Mouse (Mus musculus) neural tube, embryonic 12.5 days (tissue): ENCODE data around the gene Sema5a. TPM values are rescaled to one million over a fixed set of nuclear protein-coding genes. Genes with fewer than 3 reads are reported as not detected.
A peak's percentile ranks its signal among the peaks of the same experiment; 100 is the strongest.

Experiments used
- ATAC-seq: fragments of 200-750 bp; cut with Nextera tagmentation; 2 replicates; pipeline ENCODE4 v1.8.0; 2017; ENCODE audit warnings: low read depth, mild to moderate bottlenecking, moderate TSS enrichment, moderate library complexity; ENCODE audit not compliant: low FRiP score
- H3K27ac ChIP-seq: fragments of 300-500 bp; sonication (generic); 2 replicates; pipeline ENCODE4 v1.5.1; 2016
- H3K27me3 ChIP-seq: fragments of 300-500 bp; sonication (generic); replicated peaks from 2 replicates; pipeline ENCODE4 v1.6.1; 2016; ENCODE audit warnings: mild to moderate bottlenecking
- H3K36me3 ChIP-seq: fragments of 300-500 bp; sonication (generic); 2 replicates; pipeline ENCODE4 v1.6.1; 2016; ENCODE audit warnings: mild to moderate bottlenecking
- H3K4me1 ChIP-seq: fragments of 300-500 bp; sonication (generic); 2 replicates; pipeline ENCODE4 v1.6.1; 2016
- H3K4me2 ChIP-seq: fragments of 300-500 bp; sonication (generic); replicated peaks from 2 replicates; pipeline ENCODE4 v1.6.1; 2016; ENCODE audit warnings: mild to moderate bottlenecking
- H3K4me3 ChIP-seq: fragments of 300-500 bp; sonication (generic); 2 replicates; pipeline ENCODE4 v1.5.1; 2016
- H3K9ac ChIP-seq: fragments of 300-500 bp; sonication (generic); 2 replicates; pipeline ENCODE4 v1.6.1; 2016; ENCODE audit warnings: mild to moderate bottlenecking
- H3K9me3 ChIP-seq: fragments of 300-500 bp; sonication (generic); 2 replicates; pipeline ENCODE4 v1.6.1; 2016; ENCODE audit warnings: mild to moderate bottlenecking
- WGBS: fragments of 180-500 bp; shearing (Covaris S2); methylation state at CpG from one replicate; pipeline ENCODE4 v1.1.7; 2016; 5-methylcytosine and 5-hydroxymethylcytosine counted together
- polyA plus RNA-seq: library from polyadenylated mRNA; unstranded; fragments of >200 nt; fragmentation: Nextera tagmentation; extraction: Ambion mirVana; gene quantifications from 2 replicates; pipeline ENCODE4 v1.2.1, GENCODE M21; 2016

Gene Sema5a
- polyA plus RNA-seq, 1 experiment from 2014 or later, result 8.8 TPM

GRCm38 (mm10) chr15:32433833-32434155, 189.2 kb downstream of the Sema5a start:
- no peaks in the 10 kb centered on the region for H3K36me3 ChIP-seq
- peaks cover 7% of the 10 kb centered on the region; the same call in 1 of the 2 replicates for H3K4me1 ChIP-seq
- no peak overlapping the region for H3K27ac ChIP-seq
- no peak overlapping the region for H3K4me2 ChIP-seq
- no peak overlapping the region for H3K4me3 ChIP-seq
- ATAC-seq, result peak; percentile 29; the same call in 1 of the 2 replicates
- H3K9me3 ChIP-seq, result no peaks in the 10 kb centered on the region
- no peaks in the 10 kb centered on the region for H3K27me3 ChIP-seq
- H3K9ac ChIP-seq, result no peak overlapping the region

GRCm38 (mm10) chr15:32434274-32434673, 189.7 kb downstream of the Sema5a start:
- peaks cover 7% of the 10 kb centered on the region; the same call in 1 of the 2 replicates for H3K4me1 ChIP-seq
- no peaks in the 10 kb centered on the region for H3K36me3 ChIP-seq
- H3K9ac ChIP-seq, result no peak overlapping the region
- H3K4me2 ChIP-seq, result no peak overlapping the region
- no peak overlapping the region for H3K4me3 ChIP-seq
- H3K9me3 ChIP-seq, result no peaks in the 10 kb centered on the region
- no peak for ATAC-seq
- H3K27ac ChIP-seq, result no peak overlapping the region
- no peaks in the 10 kb centered on the region for H3K27me3 ChIP-seq

GRCm38 (mm10) chr15:32437654-32438053, 193.0 kb downstream of the Sema5a start:
- Histone ChIP-seq H3K27me3 (no peaks in the 10 kb centered on the region), H3K9ac (no peak overlapping the region), H3K36me3 (no peaks in the 10 kb centered on the region), H3K4me3 (no peak overlapping the region), H3K9me3 (no peaks in the 10 kb centered on the region), H3K27ac (no peak overlapping the region), H3K4me1 (peaks cover 7% of the 10 kb centered on the region; the same call in 1 of the 2 replicates), H3K4me2 (no peak overlapping the region)
- peak; percentile 21; the same call in 1 of the 2 replicates for ATAC-seq
- WGBS, result 26% methylated on average over 6 of the region's 6 CpGs

- H3K36me3 ChIP-seq, result no peaks in the 10 kb centered on the region
- H3K9ac ChIP-seq, result no peak overlapping the region
- H3K27me3 ChIP-seq, result no peaks in the 10 kb centered on the region
- H3K4me3 ChIP-seq, result no peak overlapping the region
- ATAC-seq, result no peak
- H3K27ac ChIP-seq, result no peak overlapping the region
- 82% methylated on average over 4 of the region's 4 CpGs for WGBS
- no peaks in the 10 kb centered on the region for H3K4me1 ChIP-seq
- H3K4me2 ChIP-seq, result no peak overlapping the region
- H3K9me3 ChIP-seq, result no peaks in the 10 kb centered on the region
These were observed 198.1 kb downstream of the Sema5a start for GRCm38 (mm10) chr15:32442745-32443144.

- Histone ChIP-seq H3K4me2 (no peak overlapping the region), H3K9ac (no peak overlapping the region), H3K27ac (no peak overlapping the region), H3K27me3 (no peaks in the 10 kb centered on the region), H3K36me3 (no peaks in the 10 kb centered on the region), H3K4me1 (no peaks in the 10 kb centered on the region), H3K4me3 (no peak overlapping the region), H3K9me3 (no peaks in the 10 kb centered on the region)
- WGBS, result 50% methylated on average over 7 of the region's 7 CpGs
- ATAC-seq, result peak; percentile 79
These were observed 203.1 kb downstream of the Sema5a start for GRCm38 (mm10) chr15:32447558-32448349.

- no peaks in the 10 kb centered on the region for H3K27me3 ChIP-seq
- no peak overlapping the region for H3K4me2 ChIP-seq
- H3K4me3 ChIP-seq, result no peak overlapping the region
- no peaks in the 10 kb centered on the region for H3K36me3 ChIP-seq
- H3K9ac ChIP-seq, result no peak overlapping the region
- H3K27ac ChIP-seq, result no peak overlapping the region
- WGBS, result 71% methylated on average over 2 of the region's 2 CpGs
- no peaks in the 10 kb centered on the region for H3K9me3 ChIP-seq
- ATAC-seq, result no peak
- no peaks in the 10 kb centered on the region for H3K4me1 ChIP-seq
These were observed 214.4 kb downstream of the Sema5a start for GRCm38 (mm10) chr15:32459046-32459445.

- no peak for ATAC-seq
- H3K4me1 ChIP-seq, result no peaks in the 10 kb centered on the region
- H3K4me3 ChIP-seq, result no peak overlapping the region
- no peak overlapping the region for H3K4me2 ChIP-seq
- no peaks in the 10 kb centered on the region for H3K27me3 ChIP-seq
- no peak overlapping the region for H3K9ac ChIP-seq
- no peaks in the 10 kb centered on the region for H3K9me3 ChIP-seq
- WGBS, result 74% methylated on average over 7 of the region's 7 CpGs
- H3K36me3 ChIP-seq, result no peaks in the 10 kb centered on the region
- no peak overlapping the region for H3K27ac ChIP-seq
These were observed 215.6 kb downstream of the Sema5a start for GRCm38 (mm10) chr15:32460238-32460637.

- no peak overlapping the region for H3K27ac ChIP-seq
- 30% methylated on average over 6 of the region's 6 CpGs for WGBS
- no peak overlapping the region for H3K4me2 ChIP-seq
- H3K9me3 ChIP-seq, result no peaks in the 10 kb centered on the region
- no peak overlapping the region for H3K4me3 ChIP-seq
- no peak for ATAC-seq
- no peak overlapping the region for H3K9ac ChIP-seq
- no peaks in the 10 kb centered on the region for H3K27me3 ChIP-seq
- no peaks in the 10 kb centered on the region for H3K4me1 ChIP-seq
- no peaks in the 10 kb centered on the region for H3K36me3 ChIP-seq
These were observed 227.0 kb downstream of the Sema5a start for GRCm38 (mm10) chr15:32471480-32472050.

- H3K27me3 ChIP-seq, result no peaks in the 10 kb centered on the region
- H3K9ac ChIP-seq, result no peak overlapping the region
- no peaks in the 10 kb centered on the region for H3K4me1 ChIP-seq
- H3K4me3 ChIP-seq, result no peak overlapping the region
- no peaks in the 10 kb centered on the region for H3K9me3 ChIP-seq
- no peak for ATAC-seq
- H3K27ac ChIP-seq, result no peak overlapping the region
- no peak overlapping the region for H3K4me2 ChIP-seq
- no peaks in the 10 kb centered on the region for H3K36me3 ChIP-seq
These were observed 236.1 kb downstream of the Sema5a start for GRCm38 (mm10) chr15:32480747-32481146.

- 76% methylated on average over 8 of the region's 8 CpGs for WGBS
- Histone ChIP-seq H3K27me3 (no peaks in the 10 kb centered on the region), H3K9ac (no peak overlapping the region), H3K27ac (no peak overlapping the region), H3K9me3 (no peaks in the 10 kb centered on the region), H3K4me3 (no peak overlapping the region), H3K36me3 (no peaks in the 10 kb centered on the region), H3K4me2 (no peak overlapping the region), H3K4me1 (no peaks in the 10 kb centered on the region)
- peak; percentile 72 for ATAC-seq
These were observed 240.7 kb downstream of the Sema5a start for GRCm38 (mm10) chr15:32485064-32485964.

GRCm38 (mm10) chr15:32487968-32488367, 243.4 kb downstream of the Sema5a start:
- WGBS, result 71% methylated on average over 1 of the region's 1 CpGs
- H3K9ac ChIP-seq, result no peak overlapping the region
- no peak for ATAC-seq

GRCm38 (mm10) chr15:32494219-32494618, 249.6 kb downstream of the Sema5a start:
- Histone ChIP-seq H3K27me3 (no peaks in the 10 kb centered on the region), H3K27ac (no peak overlapping the region), H3K4me1 (no peaks in the 10 kb centered on the region), H3K9ac (no peak overlapping the region), H3K36me3 (no peaks in the 10 kb centered on the region), H3K4me2 (no peak overlapping the region), H3K9me3 (no peaks in the 10 kb centered on the region), H3K4me3 (no peak overlapping the region)
- no peak for ATAC-seq
- whole genome bisulfite sequencing, result 84% methylated on average over 5 of the region's 5 CpGs

More at GRCm38 (mm10) chr15:32487968-32488367, 243.4 kb downstream of the Sema5a start:
- Histone ChIP-seq H3K27me3 (no peaks in the 10 kb centered on the region), H3K4me3 (no peak overlapping the region), H3K4me2 (no peak overlapping the region), H3K4me1 (no peaks in the 10 kb centered on the region), H3K36me3 (no peaks in the 10 kb centered on the region), H3K27ac (no peak overlapping the region), H3K9me3 (no peaks in the 10 kb centered on the region)
